Mouse (Mus musculus) hindlimb bud, embryonic 11.5 days (tissue): ENCODE results near the gene Stk33.
"Not testable (repeated sequence)": the region's sequence is repeated elsewhere in the genome, so short reads cannot be mapped to it uniquely, and the experiment has no call there.

Experiments used
- DNase-seq: peaks from one replicate; pipeline ENCODE4 v3.0.0-alpha.2; 2012; ENCODE audit warnings: low read depth, low spot score; ENCODE audit errors: extremely low spot score

Stk33 gene

DNA sequence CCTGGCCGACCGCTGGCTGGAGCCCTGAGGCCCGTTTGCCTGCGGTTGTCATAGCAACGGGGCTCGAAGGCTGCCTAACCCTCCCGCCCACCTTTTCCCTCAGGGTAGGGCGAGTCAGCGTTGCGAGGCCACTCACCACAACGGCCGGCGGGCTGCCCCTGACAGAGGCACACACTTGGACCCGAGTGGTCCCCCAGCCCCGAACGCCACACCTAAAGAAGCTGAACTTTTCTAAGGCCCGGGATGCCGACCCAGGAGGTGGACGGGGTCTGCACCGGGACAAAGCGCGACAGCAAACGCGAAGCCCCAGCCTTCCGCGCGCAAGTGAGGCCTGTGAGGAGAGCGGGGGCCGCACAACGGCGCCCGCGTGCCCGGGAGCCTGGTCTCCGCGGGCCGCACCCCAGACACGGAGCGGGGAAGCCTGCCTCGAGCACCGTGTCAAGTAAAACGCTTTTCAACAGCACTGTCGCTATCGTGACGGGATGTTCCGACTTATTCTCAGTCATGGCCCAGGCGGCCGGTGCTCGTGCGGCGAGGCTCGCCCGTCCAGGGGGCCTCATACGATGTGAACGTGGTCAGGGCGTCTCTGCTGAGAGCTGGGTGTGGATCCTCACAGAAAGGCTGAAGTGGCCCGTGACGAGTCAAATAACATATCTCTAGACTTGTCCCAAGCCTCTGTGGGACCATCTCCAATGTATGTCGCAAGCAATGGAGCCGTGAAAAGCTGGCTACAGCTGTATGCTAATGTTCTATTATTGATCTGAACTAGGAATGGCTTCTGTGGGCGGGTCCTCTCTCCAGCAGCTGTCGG, at the start of gene Stk33:
Gene Stk33, minus strand, starts transcription at position 301 of the 811 bp plus-strand sequence.
- no peak for DNase-seq

DNA sequence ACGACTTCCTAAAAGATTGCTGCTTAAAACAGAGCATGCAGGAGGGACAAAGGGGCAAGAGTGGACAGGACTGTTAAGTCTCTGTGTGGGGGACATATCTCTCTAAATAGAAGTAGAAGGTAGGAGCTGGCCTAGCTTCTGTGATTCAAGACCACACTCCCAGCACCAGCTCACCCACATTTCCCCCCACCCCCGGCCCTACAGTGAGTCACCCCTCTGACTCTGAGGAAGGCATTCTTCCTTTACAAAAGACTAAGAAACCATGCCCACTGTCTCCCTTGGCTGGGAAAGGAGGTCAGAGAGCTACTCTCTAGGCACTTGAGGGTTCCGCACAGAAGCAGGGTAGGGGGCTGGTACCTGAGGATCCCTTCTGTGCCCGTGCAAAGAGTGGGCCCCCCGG, 45.3 kb upstream of the Stk33 start:
- DNase-seq: no peak

DNA sequence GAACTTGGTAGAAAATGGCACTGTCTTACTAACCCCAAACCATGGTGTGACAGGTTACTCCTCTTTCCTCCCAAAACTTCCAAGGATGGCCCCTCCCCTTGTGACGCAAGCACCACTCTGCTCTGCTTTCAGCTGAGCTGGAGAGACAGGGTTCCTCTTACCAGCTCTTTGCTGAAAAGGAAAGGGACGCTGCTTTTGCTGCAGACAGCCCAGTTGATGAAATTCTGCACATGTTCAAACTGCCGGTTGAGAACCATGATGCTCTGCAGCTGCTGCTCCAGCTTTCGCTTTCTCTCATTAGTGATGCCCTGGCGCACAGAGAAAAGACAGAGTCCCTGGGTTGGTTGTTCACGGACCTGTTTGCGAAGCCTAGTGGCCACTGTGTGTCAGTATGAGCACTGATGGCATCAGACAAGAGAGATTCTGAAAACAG, 41.9 kb upstream of the Stk33 start:
- no peak for DNase-seq

DNA sequence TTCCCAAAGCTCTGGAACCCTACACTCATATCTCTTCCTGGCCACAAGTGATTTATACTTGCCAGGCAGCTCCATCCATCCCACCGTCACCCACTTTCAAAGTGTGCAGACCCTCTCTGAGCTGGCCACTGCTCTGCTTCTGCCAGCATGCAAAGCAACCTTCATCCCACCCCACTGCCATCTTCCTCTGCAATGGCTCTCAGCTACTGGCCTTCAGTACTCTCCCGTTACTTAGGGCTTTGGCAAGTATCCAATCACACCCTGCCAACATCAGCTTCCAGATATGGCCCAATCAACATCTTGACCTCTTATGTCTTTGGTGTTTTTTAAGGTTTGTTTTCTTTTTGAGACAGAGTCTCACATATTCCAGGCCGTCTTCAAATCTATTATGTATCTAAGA, 39.0 kb upstream of the Stk33 start:
- DNase-seq: no peak

DNA sequence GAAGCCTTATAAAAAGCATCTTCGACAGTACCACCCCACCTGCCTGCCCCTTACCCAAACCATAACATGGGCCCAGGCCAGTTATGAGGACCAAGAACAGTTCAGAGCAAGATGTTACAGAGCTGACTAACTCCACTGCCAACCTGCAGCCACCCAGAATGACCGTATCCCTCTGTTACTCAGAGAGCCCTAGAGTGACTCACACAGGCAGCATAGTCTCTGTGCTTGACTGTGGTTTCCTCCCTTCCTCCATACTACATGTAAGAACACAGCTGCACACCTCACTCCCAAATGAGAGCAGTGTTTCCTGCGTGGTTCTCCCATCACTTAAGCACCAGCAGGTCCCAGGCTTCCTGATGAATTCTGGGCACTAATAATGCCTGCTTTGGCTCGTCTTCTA, 31.8 kb upstream of the Stk33 start:
- no peak for DNase-seq

DNA sequence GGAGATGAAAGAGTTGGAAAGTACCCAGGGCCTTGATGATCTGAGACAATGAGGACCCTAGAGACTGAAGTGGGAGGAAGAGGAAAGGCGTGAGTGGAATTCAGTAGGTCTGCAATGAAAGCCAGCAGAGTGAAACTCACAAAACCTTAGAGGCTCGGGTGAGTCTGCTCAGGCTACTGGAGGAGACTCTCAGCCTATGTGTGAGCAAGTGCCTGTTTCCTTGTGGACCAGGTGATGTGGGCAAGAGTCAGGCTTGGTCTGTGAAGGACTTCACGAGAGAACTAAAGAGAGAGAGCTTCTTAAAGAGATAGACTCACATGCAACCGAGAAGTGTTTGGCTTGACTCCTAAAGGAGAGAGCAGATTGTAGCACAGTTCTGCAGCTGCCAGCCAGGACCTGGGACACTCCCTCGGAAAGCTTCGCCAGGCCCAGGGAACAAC, 29.4 kb upstream of the Stk33 start:
- DNase-seq: no peak

DNA sequence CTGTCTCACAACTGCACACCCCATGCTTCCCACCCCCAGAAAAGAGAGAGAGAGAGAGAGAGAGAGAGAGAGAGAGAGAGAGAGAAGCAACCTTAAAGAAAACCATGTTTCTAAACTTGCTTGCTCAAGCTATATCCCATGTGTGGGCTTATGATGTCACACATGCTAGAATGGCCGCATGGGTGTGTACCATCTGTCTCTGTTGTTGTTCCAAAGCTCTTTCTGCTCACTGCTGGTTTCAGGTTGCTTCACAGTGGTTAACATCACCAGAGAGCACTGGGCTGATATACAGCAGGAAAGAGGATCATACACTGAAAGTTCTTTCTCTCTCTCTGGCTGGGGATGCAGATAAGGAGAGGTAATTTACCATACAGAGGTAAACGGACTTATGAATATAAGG, 28.7 kb upstream of the Stk33 start:
- no peak for DNase-seq

DNA sequence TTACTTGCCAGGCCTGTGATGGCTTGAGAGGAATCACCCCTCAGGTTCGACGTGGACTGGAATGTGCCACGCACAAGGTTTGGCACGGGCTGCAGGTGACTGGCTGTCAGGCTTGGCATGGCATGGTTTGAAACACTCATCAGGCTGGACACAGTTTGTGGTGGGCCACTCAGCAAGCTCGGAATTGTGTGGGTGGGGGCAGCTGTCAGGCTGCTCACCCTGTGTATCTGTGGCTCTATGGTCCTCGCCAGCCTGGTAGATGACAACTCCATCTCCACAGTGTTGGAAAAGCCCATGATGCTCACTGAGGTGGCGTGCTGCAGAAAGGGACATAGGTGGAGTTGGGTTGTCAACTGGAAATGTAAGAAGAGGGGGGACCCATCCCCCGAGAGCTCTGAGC, 21.8 kb upstream of the Stk33 start:
- no peak for DNase-seq

DNA sequence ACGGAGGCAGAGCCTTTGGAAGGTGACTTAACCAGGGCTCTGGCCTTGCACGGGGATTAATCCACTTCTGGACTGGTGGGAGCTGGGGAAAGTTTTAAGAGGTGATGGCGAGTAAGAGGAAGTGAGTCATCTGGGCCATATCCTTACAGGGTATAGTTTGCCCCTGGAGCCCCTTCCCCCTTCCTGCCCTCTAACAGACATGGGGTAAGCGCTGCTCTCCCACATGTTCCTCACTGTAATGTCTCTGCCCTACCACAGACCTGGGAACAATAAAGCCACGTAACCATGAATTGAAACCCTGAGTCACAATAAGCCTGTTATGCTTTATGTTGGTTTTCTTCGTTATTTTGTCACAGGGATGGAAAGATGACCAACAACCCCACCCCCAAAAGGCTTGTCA, 17.7 kb upstream of the Stk33 start:
- DNase-seq: no peak

DNA sequence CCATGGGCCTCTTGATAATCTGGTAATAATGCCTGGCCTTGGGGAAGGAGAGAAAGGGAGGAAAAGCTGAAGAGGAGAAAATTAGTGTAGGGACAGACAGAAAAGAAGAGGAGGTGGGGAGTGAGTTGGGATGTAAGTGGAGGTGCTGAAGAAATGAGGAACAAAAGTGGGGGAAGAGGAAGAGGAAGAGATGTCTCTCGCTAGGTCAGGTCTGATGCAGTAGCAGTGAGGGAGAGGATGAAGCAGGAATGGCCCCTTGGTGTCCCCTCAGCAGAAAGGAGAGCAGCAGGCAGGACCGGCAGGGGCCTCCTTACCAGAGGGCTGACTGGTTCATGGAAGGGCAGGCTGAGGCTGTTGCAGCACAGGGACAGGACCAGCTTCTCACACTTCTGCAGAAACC, 16.9 kb upstream of the Stk33 start:
- DNase-seq: no peak

DNA sequence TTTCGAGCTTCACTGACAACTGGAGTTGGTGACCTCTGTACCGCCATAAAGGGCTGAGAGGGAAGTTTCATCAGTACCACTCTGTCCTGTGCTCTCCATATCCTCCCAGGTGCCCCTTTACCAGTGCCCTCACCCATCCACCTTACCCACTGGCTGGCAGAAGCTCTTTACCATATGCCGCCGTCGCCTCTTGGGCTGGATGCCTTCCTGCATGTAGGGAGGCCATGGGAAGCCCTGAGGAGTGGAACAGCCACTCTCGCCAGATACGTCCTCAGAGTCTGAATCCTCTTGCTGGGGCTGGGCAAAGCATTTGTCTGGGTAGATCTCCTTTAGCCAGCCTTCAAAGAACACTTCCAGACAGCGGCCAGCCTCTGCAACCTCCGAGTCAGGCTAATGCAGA, 16.0 kb upstream of the Stk33 start:
- DNase-seq: no peak

DNA sequence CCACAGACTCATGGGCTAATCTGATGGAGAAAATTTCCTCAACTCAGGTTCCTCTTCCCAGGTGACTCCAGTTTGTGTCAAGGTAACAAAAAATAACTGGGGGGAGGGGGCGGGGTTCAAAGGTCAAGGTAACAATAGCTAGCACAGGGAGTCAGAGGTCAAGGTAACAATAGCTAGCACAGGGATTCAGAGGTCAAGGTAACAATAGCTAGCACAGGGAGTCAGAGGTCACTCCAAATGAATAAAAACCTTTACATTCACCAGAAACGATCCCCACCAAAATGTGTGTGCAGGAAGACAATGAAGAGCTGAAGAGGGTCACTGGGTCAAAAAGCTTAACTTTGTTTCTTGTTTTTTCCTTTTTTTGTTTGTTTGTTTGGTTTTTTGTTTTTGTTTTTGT, 9.2 kb upstream of the Stk33 start:
- no peak for DNase-seq

DNA sequence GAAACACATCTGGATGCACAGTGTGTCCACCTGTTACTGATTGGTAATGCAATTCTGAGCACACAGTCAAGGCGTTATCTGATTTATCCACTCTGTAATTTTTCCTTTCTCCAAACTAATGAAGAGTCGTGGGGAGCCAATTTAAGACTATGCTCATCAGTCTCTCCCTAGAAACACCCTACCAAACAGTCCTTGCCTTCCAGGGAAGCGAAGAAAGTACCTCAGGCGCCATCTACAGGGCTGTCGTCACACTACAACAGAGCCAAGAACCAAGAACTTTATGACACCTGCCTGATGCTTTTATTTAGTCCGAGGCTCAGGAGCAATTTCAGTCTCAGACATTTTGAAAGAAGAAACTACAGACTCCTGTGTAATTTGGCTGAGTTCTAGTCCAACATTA, 6.1 kb upstream of the Stk33 start:
- DNase-seq: no peak

DNA sequence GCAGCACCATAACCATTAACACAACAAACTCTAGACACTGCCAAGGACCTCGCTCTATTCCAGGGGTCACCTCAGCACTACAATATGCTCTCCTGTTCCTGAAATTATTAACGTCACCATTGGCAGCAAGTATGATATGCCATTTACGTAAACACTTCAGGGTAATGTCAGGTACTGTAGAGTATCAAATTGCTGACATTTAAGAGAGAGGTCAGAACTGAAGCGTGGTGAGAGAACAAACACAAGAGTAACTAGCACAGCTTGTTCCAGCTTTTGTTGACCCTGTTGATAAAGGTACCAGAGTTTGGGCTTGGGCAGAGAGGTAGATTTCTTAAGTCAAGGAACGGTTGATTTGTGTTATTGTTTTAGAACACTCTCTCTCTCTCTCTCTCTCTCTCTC, 3.9 kb upstream of the Stk33 start:
- DNase-seq: no peak

DNA sequence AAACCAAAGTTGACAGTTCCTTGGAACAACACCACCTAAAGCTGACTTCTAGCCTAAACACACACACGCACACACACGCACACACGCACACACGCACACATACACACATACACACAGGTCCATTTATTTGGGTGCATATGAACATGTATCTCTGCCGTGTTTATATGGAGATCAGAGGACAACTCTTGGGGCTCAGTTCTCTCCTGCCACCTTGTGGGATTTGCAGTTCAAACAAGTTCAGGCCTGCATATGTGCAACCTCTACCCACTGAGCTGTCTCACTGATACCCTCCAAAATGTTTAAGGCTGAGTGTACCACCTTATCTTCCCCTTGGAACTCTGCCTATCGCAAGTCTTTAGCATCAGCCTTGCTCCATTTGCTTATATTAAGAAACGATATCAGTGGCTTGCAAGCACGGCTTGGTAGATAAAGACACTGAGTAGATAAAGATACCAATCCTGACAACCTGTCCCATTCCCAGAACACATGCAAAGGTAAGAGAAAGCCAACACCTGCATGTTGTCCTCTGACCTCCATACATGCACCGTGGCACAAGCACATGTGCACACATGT, 1.9 kb upstream of the Stk33 start:
- no peak for DNase-seq

DNA sequence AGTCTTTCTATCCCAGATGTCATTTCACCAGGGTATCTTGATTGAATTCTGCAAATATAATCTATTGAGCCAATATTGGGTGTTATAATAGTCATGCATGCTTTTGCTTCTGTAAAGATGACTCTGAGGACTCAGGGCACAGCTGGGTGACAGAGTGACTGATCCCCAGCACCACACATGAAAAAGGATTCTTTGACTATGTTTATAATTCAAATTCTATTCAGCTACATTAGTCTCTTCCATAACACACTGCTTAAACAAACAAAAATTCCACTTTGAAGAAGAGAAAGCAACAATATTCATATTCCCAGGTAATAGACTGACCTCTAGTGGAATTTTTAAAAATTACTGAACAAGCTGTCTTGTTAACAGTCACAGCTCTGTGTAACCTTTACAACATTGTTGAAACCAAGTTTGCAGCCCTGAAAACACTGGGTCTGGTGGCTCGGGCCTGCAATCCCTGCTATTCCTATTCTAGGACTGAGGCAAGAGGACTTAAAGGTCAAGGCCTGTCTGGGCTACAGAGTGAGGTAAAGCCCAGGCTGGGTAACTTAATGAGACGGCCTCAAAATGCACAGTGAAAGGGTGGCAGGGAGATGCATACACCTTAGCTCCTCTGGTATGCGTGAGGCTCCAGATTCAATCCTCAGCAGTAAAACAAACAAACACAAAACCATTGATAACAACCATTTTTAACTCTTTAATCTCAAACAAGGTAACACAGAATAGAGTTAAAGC, 14.3 kb downstream of the Stk33 start:
- DNase-seq: no peak

DNA sequence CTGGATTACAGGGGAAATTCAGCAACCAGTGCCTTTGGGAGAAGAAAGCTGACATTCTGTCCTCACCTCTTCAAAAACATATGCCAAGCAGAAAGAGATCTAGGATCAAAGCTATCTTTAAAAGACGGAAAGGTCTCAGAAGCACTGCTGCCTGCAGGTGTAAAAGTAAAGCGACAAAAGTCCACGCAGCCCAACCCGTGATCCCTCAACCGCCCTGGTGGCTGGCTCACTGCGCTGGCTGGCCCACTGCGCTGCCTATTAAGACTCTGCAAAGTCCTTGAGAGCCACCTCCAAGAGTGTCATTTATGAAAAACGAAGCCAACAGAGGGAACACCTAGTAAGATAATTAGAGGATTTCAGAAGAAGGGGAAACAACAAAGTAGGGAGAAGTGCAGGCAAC, 16.1 kb downstream of the Stk33 start:
- no peak for DNase-seq

DNA sequence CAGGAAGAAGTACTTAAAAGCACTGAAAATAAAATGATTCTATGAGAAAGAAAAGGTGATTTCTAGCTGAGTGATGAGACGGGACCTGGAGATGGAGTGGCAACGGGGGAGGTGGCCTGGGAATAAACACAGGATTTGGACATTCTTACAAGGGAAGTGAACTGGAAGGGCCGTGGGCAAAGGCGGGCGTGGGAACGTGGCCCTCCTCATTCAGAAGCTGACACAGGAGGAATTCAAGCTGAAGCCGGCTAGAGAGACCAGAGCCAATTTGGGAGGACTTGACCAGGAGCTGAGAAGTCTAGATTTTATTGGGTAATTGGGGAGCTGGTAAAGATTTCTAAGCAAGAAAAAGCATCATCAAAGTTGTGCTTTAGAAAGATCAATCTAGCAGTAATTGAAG, 33.4 kb downstream of the Stk33 start:
- no peak for DNase-seq

DNA sequence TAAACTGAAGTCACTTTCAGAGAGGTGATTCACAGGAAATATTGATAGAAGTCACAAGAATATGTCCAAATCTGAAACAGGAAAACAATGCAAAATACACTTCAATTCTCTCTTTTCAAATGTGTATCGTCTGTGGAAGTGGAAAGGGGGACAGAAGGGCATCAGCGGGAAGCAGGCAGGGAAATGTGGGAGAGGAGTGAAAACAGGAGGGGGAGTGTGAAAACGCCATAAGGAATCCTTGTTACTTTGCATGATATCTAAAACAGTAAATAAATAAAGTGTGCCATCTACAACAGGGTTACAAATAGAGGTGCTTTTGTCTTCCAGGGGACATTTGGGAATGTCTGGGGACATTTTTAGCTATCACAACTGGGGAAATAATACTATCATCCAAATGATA, 39.6 kb downstream of the Stk33 start:
- DNase-seq: no peak

DNA sequence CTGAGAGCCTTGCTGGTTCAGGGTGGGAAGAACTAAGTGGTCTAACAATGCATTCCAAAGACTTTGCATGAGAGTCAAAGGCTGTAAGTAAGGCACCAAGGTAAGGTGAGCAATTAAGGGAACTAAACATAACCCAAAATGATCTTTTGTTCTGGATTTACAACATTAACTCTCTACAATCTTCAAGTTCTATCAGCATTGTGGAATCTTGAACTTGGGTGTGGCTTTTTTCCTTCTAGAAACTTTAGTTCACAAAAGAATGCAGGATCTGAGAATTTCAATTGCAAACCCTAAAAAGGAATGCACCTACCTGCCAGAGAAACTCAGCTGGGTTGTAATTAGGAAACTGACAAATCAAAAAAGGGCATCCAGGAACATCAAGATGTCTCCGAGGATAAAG, 57.8 kb downstream of the Stk33 start:
- DNase-seq: no peak

DNA sequence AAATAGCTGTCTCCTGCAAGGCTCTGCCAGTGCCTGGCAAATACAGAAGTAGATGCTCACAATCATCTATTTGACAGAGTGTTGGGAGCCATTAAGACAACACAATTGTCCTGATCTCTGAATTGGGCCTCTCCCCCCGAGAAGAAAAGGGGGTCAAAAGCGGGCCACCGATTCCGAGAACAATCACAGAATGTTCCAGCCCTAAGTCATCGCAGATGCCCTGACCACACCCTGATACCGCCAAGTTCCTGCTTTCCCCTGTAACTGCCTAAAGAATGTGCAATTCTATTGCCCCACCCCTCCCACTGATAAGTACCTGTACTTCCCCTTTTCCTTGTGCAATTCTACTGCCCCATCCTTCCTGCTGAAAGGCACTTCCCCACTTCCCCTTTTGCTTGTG, 65.3 kb downstream of the Stk33 start:
- not testable (repeated sequence) for DNase-seq
